Mouse (Mus musculus) G1E (cell line): ENCODE measurements around the gene Shb.

ENCODE experiments used
- CTCF ChIP-seq: IDR thresholded peaks from 2 replicates; pipeline ENCODE4 v1.5.1; 2012; ENCODE audit warnings: low read depth, low read length, inconsistent platforms, mixed read lengths
- GATA1 ChIP-seq: IDR thresholded peaks from 2 replicates; pipeline ENCODE4 v1.6.1; 2012; ENCODE audit warnings: borderline replicate concordance, low read length, inconsistent platforms, mixed read lengths
- GATA2 ChIP-seq: IDR thresholded peaks from 2 replicates; pipeline ENCODE4 v1.6.1; 2012; ENCODE audit warnings: low read depth, low read length, inconsistent platforms, borderline replicate concordance
- POLR2AphosphoS5 ChIP-seq: IDR thresholded peaks from 2 replicates; pipeline ENCODE4 v1.6.1; 2012; ENCODE audit warnings: low read depth, low read length, inconsistent platforms; ENCODE audit not compliant: insufficient replicate concordance
- TAL1 ChIP-seq: conservative IDR thresholded peaks from 2 replicates; pipeline ENCODE4 v1.6.1; 2012; ENCODE audit warnings: low read depth, low read length, inconsistent platforms, mixed read lengths

- TF ChIP-seq CTCF (no peak), TAL1 (no peak), POLR2AphosphoS5 (no peak), GATA1 (no peak), GATA2 (no peak)
Measured at GRCm38 (mm10) chr4:45431316-45431715, 101.0 kb downstream of the Shb start.
